Comparison of ENCODE assay signal across 17 mouse cellular contexts in the genomic region with DNA sequence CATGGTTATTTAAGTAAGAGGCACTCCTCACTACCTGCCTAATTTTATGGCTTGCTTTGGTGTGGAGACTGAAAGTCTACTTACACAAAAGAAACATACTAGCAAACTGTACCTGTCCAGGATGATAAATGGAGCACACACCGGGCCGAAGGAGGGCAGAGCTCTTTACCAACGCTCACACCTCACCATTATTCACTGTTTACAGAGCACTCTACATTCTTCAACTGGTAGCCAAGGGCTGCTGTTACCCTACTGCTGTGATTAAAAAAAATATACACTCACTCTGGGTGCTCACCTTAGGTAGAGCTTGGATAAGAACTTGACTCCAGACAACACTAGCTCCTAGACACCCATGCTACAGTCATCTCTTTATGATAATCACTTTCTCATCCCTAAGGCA. TPM values are rescaled to one million over a fixed set of nuclear protein-coding genes. Genes with fewer than 3 reads are reported as not detected.
DNase-seq lines count a peak whose midpoint lies in the region; ATAC-seq lines count a peak whose summit lies in the region.
"Had no signal": no experiment of that assay in that cellular context is flagged by ENCODE, and none has a peak within 500 bp of the region (broad histone marks: within the 10 kb centered on the region; RNA-seq: fewer than 3 reads in every experiment).

No protein-coding gene starts in this region.

- H3K27ac ChIP-seq in heart, embryonic 14.5 days (replicated peaks in 1 of 2; ENCODE audit: control insufficient read depth in 1 of 2, insufficient read depth in 1 of 2, low read depth in 2 of 2, low read length in 2 of 2): no peak overlapping the region
- peak overlapping the region; percentile 37; the same call in 1 of the 2 replicates for H3K27ac ChIP-seq in lung, embryonic 15.5 days
- H3K27ac ChIP-seq in limb, embryonic 13.5 days: no peak overlapping the region
- H3K27ac ChIP-seq in stomach, embryonic 14.5 days (ENCODE audit: low read length): peak overlapping the region; percentile 39; the same call in 1 of the 2 replicates
- H3K27ac ChIP-seq: forebrain, embryonic 12.5 days; hindbrain, embryonic 14.5 days; liver, embryonic 15.5 days had no signal

- no peaks in the 10 kb centered on the region for H3K27me3 ChIP-seq in heart, embryonic 14.5 days (ENCODE audit: control insufficient read depth, insufficient read depth, low read length)
- peaks cover 4% of the 10 kb centered on the region; the same call in 1 of the 2 replicates for H3K27me3 ChIP-seq in lung, embryonic 15.5 days
- H3K27me3 ChIP-seq in limb, embryonic 13.5 days: peaks cover 51% of the 10 kb centered on the region
- H3K27me3 ChIP-seq in stomach, embryonic 14.5 days (ENCODE audit: control insufficient read depth, insufficient read depth, low read length): no peaks in the 10 kb centered on the region

- H3K9ac ChIP-seq in heart, embryonic 14.5 days (ENCODE audit: low read length): no peak overlapping the region
- no peak overlapping the region for H3K9ac ChIP-seq in lung, embryonic 15.5 days
- no peak overlapping the region for H3K9ac ChIP-seq in limb, embryonic 13.5 days
- no peak overlapping the region for H3K9ac ChIP-seq in stomach, embryonic 14.5 days (replicated peaks; ENCODE audit: low read depth, low read length)
- H3K9ac ChIP-seq: forebrain, embryonic 12.5 days; hindbrain, embryonic 14.5 days; liver, embryonic 15.5 days had no signal

- H3K4me3 ChIP-seq in heart, embryonic 14.5 days (ENCODE audit: control insufficient read depth in 1 of 2, insufficient read depth in 1 of 2, low read depth in 1 of 2, low read length in 2 of 2): no peak overlapping the region
- H3K4me3 ChIP-seq in lung, embryonic 15.5 days: 0 out of 2 replicates have a peak overlapping the region, but pooled peaks have one; percentile 3
- H3K4me3 ChIP-seq in limb, embryonic 13.5 days: no peak overlapping the region
- no peak overlapping the region; the same call in 1 of the 2 replicates for H3K4me3 ChIP-seq in stomach, embryonic 14.5 days (ENCODE audit: low read depth, low read length)
- H3K4me3 ChIP-seq: forebrain, embryonic 12.5 days; liver, embryonic 15.5 days had no signal

- no peaks in the 10 kb centered on the region for H3K9me3 ChIP-seq in heart, embryonic 14.5 days (ENCODE audit: control insufficient read depth, low read length)
- H3K9me3 ChIP-seq in lung, embryonic 15.5 days: no peaks in the 10 kb centered on the region
- no peaks in the 10 kb centered on the region for H3K9me3 ChIP-seq in limb, embryonic 13.5 days
- H3K9me3 ChIP-seq in stomach, embryonic 14.5 days (ENCODE audit: control insufficient read depth, low read depth, low read length): no peaks in the 10 kb centered on the region
- H3K9me3 ChIP-seq: forebrain, embryonic 12.5 days; liver, embryonic 15.5 days had no signal

- peaks cover 11% of the 10 kb centered on the region; the same call in 1 of the 2 replicates for H3K36me3 ChIP-seq in heart, embryonic 14.5 days (ENCODE audit: control insufficient read depth, insufficient read depth, low read length)
- no peaks in the 10 kb centered on the region for H3K36me3 ChIP-seq in lung, embryonic 15.5 days
- no peaks in the 10 kb centered on the region for H3K36me3 ChIP-seq in limb, embryonic 13.5 days
- H3K36me3 ChIP-seq in stomach, embryonic 14.5 days (ENCODE audit: control insufficient read depth, insufficient read depth, low read length): no peaks in the 10 kb centered on the region
- H3K36me3 ChIP-seq: forebrain, embryonic 12.5 days; liver, embryonic 15.5 days had no signal

- no peak for ATAC-seq in heart, embryonic 14.5 days (ENCODE audit: insufficient number of reproducible peaks, insufficient read depth, low FRiP score, low read depth)
- ATAC-seq in lung, embryonic 15.5 days (ENCODE audit: borderline replicate concordance, extremely low read depth, low FRiP score, low TSS enrichment): 0 out of 2 replicates have a peak, but pooled peaks have one; percentile 30
- ATAC-seq in limb, embryonic 13.5 days (ENCODE audit: low FRiP score, low read depth): no peak
- ATAC-seq in stomach, embryonic 14.5 days (ENCODE audit: insufficient number of reproducible peaks, insufficient read depth, low FRiP score, low read depth): no peak
- ATAC-seq: midbrain, embryonic 16.5 days had no signal

- WGBS in heart, embryonic 14.5 days: 76% methylated on average over 3 of the region's 3 CpGs
- WGBS in lung, embryonic 15.5 days: 29% methylated on average over 3 of the region's 3 CpGs
- 64% methylated on average over 3 of the region's 3 CpGs for WGBS in limb, embryonic 13.5 days
- 22% methylated on average over 3 of the region's 3 CpGs for WGBS in stomach, embryonic 14.5 days

- H3K4me1 ChIP-seq in heart, embryonic 14.5 days (ENCODE audit: control insufficient read depth in 2 of 2, insufficient read depth in 2 of 2, low read length in 2 of 2): peaks cover 10 to 28% of the 10 kb centered on the region in 2 experiments
- peaks cover 29% of the 10 kb centered on the region for H3K4me1 ChIP-seq in lung, embryonic 15.5 days
- no peaks in the 10 kb centered on the region for H3K4me1 ChIP-seq in limb, embryonic 13.5 days
- H3K4me1 ChIP-seq in stomach, embryonic 14.5 days (ENCODE audit: control insufficient read depth, insufficient read depth, low read length): no peaks in the 10 kb centered on the region

- no peak for DNase-seq in heart, adult 18-20 months
- no peak for DNase-seq in lung, postnatal 10 days
- no peak for DNase-seq in ovary, postnatal 10 days (ENCODE audit: low spot score)
- DNase-seq in spleen, postnatal 10 days (ENCODE audit: low spot score in 2 of 2): no peak
- DNase-seq: cerebellum, adult 2 months; heart, postnatal 10 days; right cerebral cortex, postnatal 4 days; thymus, adult 18-20 months; thymus, postnatal 4 days had no signal

- peak overlapping the region; percentile 45 for H3K4me2 ChIP-seq in heart, embryonic 14.5 days (ENCODE audit: low read length)
- peak overlapping the region; percentile 29 for H3K4me2 ChIP-seq in lung, embryonic 15.5 days
- H3K4me2 ChIP-seq in limb, embryonic 13.5 days (replicated peaks): 0 out of 2 replicates have a peak overlapping the region, but pooled peaks have one; percentile 11
- no peak overlapping the region for H3K4me2 ChIP-seq in stomach, embryonic 14.5 days (replicated peaks; ENCODE audit: low read depth, low read length)
- H3K4me2 ChIP-seq: forebrain, embryonic 12.5 days; hindbrain, embryonic 14.5 days; liver, embryonic 15.5 days had no signal

RNA-seq across cellular contexts. Expression of a gene that starts 3.1 kb away (rescaled TPM):
- 266 and 278 TPM in 2 replicates for polyA plus RNA-seq in heart, embryonic 14.5 days (2014; fragmentation: Nextera tagmentation; extraction: Ambion mirVana)
- 100 to 1,000 TPM; 119 to 169 TPM for total RNA-seq in heart, adult 18-20 months (2021)
- 159 and 171 TPM in 2 replicates for polyA plus RNA-seq in lung, embryonic 15.5 days (2015; fragmentation: Nextera tagmentation; extraction: Ambion mirVana)
- 112 and 125 TPM in 2 replicates for polyA plus RNA-seq in limb, embryonic 13.5 days (2015; fragmentation: Nextera tagmentation; extraction: Ambion mirVana)
- polyA plus RNA-seq in stomach, embryonic 14.5 days (2014; fragmentation: Nextera tagmentation; extraction: Ambion mirVana): 213 and 220 TPM in 2 replicates

Comparison
In these comparisons a context has a peak if more than half of its experiments do, and no peak if none do; other contexts are left out.
1. H3K27ac ChIP-seq: peak in lung, embryonic 15.5 days (single experiment) and stomach, embryonic 14.5 days (single experiment); none in heart, embryonic 14.5 days (0 of 2) and limb, embryonic 13.5 days (single experiment).